Mouse (Mus musculus) cerebellum, adult 11 months (tissue): Measurements from ENCODE around the gene Abcg5.

Experiments
- DNase-seq: peaks from one replicate; pipeline ENCODE4 v3.0.0; 2022

The Abcg5 gene

GRCm38 (mm10) chr17:84684284-84684683 is 1.5 kb upstream of the Abcg5 start:
- no peak for DNase-seq

DNA sequence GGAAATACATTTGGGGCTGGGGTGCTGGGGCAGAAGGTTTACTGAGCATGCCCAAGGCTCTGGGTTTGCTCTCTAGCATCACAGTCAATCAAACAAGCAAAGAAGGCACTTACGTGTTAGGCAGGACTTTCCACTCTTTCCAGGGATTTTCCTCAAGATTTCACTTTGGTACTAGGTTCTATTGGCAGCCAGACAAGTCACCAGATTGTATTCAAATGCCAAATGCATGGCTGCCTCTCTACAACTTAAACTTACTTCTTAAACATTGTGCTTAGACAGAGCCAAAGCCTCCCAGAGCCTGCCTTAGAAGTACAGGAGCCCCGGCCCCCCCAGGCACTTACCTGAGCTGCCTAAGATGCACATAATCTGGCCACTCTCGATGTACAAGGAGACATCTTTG is 1.1 kb downstream of the Abcg5 start:
- DNase-seq, result no peak

- no peak for DNase-seq
Measured at GRCm38 (mm10) chr17:84677595-84677994, 5.2 kb downstream of the Abcg5 start.

GRCm38 (mm10) chr17:84675951-84676366 is 6.9 kb downstream of the Abcg5 start, which contains the start of gene Abcg8:
TSS of gene Abcg8 (plus strand) at chr17:84676302.
- no peak for DNase-seq

GRCm38 (mm10) chr17:84675204-84675603 is 7.6 kb downstream of the Abcg5 start:
- DNase-seq, result no peak

DNA sequence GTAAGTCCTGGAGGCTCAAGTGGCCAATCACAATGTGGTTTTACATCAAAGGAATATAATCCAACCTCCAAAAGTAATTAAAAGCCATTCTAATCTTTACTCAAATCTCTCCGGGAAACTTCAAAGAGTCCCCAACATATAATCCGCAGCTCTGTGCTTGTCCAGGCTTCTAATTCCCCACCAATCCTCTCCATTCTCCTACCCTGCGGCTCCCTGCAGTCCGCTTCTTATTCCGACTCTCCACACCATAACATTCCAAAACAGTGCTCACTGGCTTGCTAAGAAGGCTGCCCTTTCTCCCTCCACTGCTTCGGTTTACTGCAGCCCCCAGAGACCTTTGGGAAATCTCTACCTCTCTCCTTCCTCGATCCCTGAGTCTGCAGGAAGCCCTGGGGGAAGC is 8.8 kb downstream of the Abcg5 start:
- no peak for DNase-seq

GRCm38 (mm10) chr17:84672376-84673369 is 10.1 kb downstream of the Abcg5 start:
- DNase-seq, result no peak

DNA sequence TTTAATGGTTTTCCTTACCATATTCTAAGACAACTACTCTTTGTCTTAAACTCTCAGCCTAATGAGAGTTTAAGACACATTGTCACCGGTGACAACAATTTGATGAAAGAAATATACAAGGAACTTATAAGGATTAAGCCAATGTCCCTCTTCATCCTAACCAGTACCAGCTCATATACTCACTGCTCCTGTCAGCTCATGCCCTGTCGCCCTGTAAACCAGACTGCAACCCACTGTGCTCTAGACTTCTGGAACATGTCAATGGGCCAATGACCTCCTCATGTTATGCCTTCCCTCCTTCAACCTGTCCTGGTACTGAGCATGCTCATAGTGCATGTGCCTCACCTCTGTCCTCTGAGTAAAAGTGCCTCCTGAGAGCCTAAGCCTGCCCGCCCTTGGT is 15.0 kb downstream of the Abcg5 start:
- DNase-seq, result no peak

DNA sequence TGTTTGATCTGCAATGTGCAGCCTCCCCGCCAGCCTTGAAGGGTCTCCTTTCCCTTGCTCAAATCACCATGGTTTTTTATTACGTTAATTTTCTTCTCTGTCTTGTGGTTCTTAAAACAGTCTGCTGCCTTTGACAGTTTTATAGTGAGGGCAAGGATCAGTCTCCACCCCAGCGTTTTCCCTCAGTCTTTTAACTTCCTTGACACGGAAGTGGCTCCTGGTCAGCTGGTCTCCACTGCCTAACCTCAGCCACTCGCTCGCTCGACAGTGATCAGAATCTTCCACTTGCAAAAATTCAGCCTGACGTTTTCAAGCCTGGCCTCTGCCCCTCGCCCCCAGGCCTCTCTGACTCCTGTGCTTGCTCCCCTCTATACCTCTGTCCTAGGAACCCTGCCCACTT is 17.1 kb downstream of the Abcg5 start:
- DNase-seq, result no peak

GRCm38 (mm10) chr17:84665053-84665452 is 17.8 kb downstream of the Abcg5 start:
- no peak for DNase-seq

DNA sequence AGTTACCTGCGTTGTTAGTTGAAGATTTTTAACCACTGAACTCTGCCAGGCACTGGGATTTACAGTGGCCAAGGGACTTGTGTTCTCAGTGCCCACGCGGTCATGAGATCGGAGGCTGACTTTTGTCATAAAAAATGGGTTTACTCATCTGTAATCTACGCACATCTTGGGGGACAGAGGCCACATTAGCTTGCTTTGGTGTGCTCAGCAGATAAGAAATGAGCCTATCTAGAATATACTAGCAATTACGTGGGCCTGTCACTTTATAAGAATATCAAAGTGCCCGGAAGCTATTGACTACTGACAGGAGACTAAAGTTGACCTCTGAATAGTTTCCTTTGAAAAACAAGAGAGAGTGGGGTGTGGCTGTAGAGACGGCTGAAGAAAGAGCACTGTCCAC is 23.9 kb downstream of the Abcg5 start:
- no peak for DNase-seq

GRCm38 (mm10) chr17:84658195-84658594 is 24.6 kb downstream of the Abcg5 start:
- no peak for DNase-seq

DNA sequence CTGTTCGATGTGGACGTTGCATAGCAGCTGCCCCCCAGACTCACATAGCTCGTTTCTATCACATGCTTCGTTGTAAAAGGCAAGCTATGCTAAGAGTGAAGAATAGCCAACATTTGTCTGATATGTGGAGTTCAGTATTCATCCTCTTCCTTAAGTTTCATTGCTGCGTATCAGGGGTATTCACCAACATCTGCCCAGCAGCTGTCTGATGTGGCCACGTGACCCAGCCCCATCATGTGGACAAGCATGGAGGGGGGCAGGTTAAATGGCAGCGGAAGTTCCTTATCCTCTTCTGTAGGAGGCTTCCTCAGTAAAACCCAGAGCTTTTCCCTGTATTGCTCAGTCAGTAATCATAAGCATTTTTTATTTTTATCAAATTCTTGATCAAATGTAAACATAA is 25.0 kb downstream of the Abcg5 start:
- no peak for DNase-seq

GRCm38 (mm10) chr17:84657422-84657732 is 25.4 kb downstream of the Abcg5 start:
- no peak for DNase-seq

- no peak for DNase-seq
Measured at GRCm38 (mm10) chr17:84656653-84657421, 26.0 kb downstream of the Abcg5 start.

GRCm38 (mm10) chr17:84656205-84656604 is 26.6 kb downstream of the Abcg5 start:
- DNase-seq, result no peak

- no peak for DNase-seq
Measured at GRCm38 (mm10) chr17:84653544-84653943, 29.3 kb downstream of the Abcg5 start.

DNA sequence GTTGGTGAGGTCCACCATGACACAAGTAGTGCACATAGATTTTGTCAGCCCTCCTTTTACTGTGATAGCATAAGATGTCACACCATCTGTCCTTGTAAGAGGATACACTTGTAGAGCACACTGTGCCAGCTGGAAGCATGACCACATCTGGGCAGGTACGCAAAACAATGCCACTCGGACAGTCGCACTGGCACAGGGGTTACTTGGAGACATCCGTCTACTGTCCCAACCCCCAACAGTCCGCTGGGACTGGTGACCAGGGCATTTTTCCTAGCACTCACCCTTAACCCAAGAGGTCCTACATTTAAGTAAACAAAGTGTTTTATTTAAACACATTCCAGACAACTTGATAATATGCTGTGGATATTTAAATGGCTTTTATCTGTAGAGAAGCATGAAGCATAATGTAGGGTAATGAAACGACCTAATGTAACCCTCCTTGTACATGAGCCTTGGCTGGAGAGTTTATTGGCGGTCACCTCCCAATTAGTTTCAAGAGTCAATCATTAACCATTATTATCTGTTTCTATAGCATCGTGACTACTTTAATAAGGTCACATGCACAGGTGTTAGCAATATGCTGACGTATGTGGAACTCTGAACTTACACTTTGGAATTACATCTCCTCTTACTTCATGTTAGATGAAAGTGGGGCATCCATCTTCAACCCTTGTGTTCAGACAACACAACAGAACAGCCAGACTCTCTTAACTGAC is 32.4 kb downstream of the Abcg5 start:
- DNase-seq, result no peak

DNA sequence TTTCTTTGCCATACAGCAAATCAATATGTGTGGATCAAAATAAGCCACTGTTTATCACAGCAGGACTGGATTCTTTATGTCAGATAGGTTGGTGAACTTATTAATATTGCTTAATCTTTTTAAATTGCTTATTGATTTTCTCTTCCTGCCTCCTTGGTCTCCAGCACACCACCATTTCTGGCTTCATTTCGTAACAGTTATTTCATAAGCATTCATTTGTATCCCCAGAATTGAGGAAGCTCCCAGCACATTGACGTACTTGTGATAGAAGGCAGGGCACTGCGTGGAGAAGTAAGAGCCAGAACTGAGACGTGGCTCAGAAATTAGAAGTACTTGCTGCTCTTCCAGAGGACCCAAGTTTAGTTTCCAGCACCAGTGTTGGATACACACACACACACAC is 35.2 kb downstream of the Abcg5 start:
- DNase-seq, result no peak

GRCm38 (mm10) chr17:84646477-84646876 is 36.3 kb downstream of the Abcg5 start:
- DNase-seq, result no peak

GRCm38 (mm10) chr17:84645894-84646293 is 36.9 kb downstream of the Abcg5 start:
- no peak for DNase-seq

GRCm38 (mm10) chr17:84645119-84645518 is 37.7 kb downstream of the Abcg5 start:
- DNase-seq, result no peak

DNA sequence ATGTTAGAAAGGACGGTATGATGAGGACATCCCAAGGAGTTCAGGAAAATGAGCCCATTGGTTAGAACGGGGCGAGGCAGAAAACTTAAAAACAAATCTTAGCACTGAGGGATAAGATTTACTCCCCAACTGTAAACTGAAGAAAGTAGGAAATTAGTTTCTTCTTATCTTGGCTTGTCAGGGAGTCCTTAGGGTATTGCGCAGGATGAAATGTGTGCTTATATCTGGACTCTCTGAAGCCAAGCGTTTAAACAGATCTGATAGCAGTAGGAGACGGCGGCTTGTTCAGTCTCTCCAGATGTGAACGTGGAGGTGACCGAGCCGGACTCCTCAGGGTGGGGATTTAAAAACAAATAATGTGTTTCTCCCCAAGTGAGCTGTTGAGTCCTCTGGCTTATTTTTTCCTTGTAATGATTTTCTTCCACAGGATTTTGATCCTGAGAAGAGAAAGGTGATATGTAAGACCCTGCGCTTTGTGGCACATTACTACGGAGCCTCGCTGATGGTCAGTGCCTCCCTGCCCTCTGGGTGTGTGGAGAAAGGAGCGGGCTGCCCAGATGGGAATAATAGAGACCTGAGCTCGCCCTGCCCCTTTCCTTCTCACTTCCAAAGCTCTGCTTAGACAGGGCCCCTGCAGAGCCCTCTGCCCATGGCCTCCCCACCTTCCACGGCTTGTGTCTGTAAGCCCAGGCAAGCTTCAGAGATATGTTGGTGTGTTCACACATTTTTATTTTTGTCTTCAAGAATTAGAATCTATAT is 38.3 kb downstream of the Abcg5 start:
- no peak for DNase-seq
